Mouse (Mus musculus) hindlimb bud, embryonic 11.5 days (tissue): ENCODE data around the gene Gm11146.

Experiments
- DNase-seq: peaks from one replicate; pipeline ENCODE4 v3.0.0-alpha.2; 2012; ENCODE audit warnings: low read depth, low spot score; ENCODE audit errors: extremely low spot score

Gm11146 gene

GRCm38 (mm10) chr16:77556446-77557105 is 45.3 kb downstream of the Gm11146 start:
- no peak for DNase-seq

- DNase-seq: no peak
Measured at GRCm38 (mm10) chr16:77551051-77551450, 50.8 kb downstream of the Gm11146 start.
